Mouse (Mus musculus) spleen, adult 2 months (tissue): ENCODE results near the gene Bcor. TPM values are rescaled to one million over a fixed set of nuclear protein-coding genes. Genes with fewer than 3 reads are reported as not detected.

Experiments used
- DNase-seq, 2 experiments: peaks; one replicate each; pipeline versions ENCODE4 v3.0.0 to v3.0.0-alpha.2; 2012 to 2021; ENCODE audit warnings: low spot score in 2 of 2, low read depth in 1 of 2
- H3K27ac ChIP-seq: fragments of 200-500 bp; 2 replicates; pipeline ENCODE4 v1.5.1; 2012; ENCODE audit warnings: low read length, inconsistent platforms; ENCODE audit not compliant: insufficient read depth
- H3K27me3 ChIP-seq: fragments of 200-500 bp; 2 replicates; pipeline ENCODE4 v1.6.1; 2012; ENCODE audit warnings: mild to moderate bottlenecking, moderate library complexity, low read length, inconsistent platforms; ENCODE audit not compliant: control insufficient read depth, insufficient read depth
- H3K36me3 ChIP-seq: fragments of 200-500 bp; 2 replicates; pipeline ENCODE4 v1.6.1; 2012; ENCODE audit warnings: mild to moderate bottlenecking, low read length, inconsistent platforms; ENCODE audit not compliant: control insufficient read depth, insufficient read depth
- H3K4me1 ChIP-seq: fragments of 200-500 bp; 2 replicates; pipeline ENCODE4 v1.6.1; 2011; ENCODE audit warnings: inconsistent platforms; ENCODE audit not compliant: control insufficient read depth, insufficient read depth, insufficient read length
- H3K4me3 ChIP-seq: fragments of 200-500 bp; 2 replicates; pipeline ENCODE4 v1.5.1; 2011; ENCODE audit warnings: mild to moderate bottlenecking, inconsistent platforms; ENCODE audit not compliant: insufficient read depth, insufficient read length; ENCODE audit errors: extremely low read depth
- CTCF ChIP-seq: fragments of 200-500 bp; IDR thresholded peaks from 2 replicates; pipeline ENCODE4 v1.5.1; 2011; ENCODE audit warnings: mild to moderate bottlenecking, inconsistent platforms; ENCODE audit not compliant: insufficient read depth, insufficient read length, insufficient replicate concordance; ENCODE audit errors: extremely low read depth
- POLR2A ChIP-seq: fragments of 200-500 bp; IDR thresholded peaks from 2 replicates; pipeline ENCODE4 v1.6.1; 2011; ENCODE audit warnings: low read depth, low read length, inconsistent platforms
- WGBS: fragments of 180-500 bp; shearing (Covaris S2); methylation state at CpG from one replicate; pipeline ENCODE4 v1.1.7; 2018; 5-methylcytosine and 5-hydroxymethylcytosine counted together
- polyA plus RNA-seq: library from polyadenylated mRNA; depleted of rRNA; stranded (reverse); fragments of >200 nt; gene quantifications from 2 replicates; pipeline ENCODE4 v1.2.3, GENCODE M21; 2012

Gene Bcor
- polyA plus RNA-seq, 1 experiment: 12.8 TPM

- DNase-seq: no peak
- H3K4me3 ChIP-seq: peak overlapping the region; percentile 75
- 10% methylated on average over 22 of the region's 22 CpGs for WGBS
- peak overlapping the region; percentile 41 for H3K27ac ChIP-seq
- H3K27me3 ChIP-seq: no peaks in the 10 kb centered on the region
- TF ChIP-seq POLR2A (no peak), CTCF (no peak)
- no peaks in the 10 kb centered on the region for H3K36me3 ChIP-seq
- H3K4me1 ChIP-seq: peaks cover 10% of the 10 kb centered on the region; the same call in 1 of the 2 replicates
Observed at GRCm38 (mm10) chrX:12077601-12077980, 82.6 kb downstream of the Bcor start.

DNA sequence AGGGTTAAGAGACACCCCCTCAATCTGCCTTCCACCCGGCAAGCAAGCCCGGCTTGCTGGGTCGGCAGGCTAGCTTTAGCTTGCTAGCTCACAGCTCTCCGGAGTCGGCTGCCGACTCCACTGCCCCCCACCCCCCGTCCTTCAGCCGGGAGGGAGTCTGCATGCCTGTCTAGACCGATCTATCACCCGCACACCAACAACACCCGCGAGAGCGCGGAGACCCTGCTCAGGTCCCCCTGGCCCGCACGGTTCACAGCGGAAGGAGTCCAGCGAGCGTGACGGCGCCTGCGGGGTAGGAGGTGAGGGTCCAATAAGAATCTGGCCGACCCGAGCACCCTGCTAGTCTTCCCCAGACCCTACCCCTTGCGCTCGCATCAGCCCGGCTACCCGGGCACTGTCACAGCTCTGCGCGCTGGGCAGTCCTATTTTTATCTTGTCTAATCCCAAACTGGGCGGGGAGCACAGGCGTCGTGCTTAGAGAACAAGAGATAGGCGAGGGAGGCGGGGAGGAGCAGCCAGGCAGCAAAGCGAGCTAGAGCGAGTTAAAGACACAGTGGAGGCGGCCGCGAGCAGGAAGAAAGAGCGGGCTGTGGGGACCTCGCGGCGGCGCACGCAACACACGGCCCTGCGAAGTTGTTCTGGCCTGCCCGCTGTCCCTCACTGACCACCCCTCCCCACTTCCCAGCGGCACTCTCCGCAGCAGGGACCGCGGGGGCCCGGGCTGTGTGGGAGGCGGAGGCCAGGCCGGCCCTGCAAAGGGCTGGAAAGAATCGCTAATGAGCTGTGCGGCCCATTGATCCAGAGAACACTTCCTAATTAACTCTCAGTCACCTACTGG is 83.2 kb downstream of the Bcor start:
- H3K36me3 ChIP-seq: no peaks in the 10 kb centered on the region
- TF ChIP-seq POLR2A: no peak
- no peak for TF ChIP-seq CTCF
- peaks cover 10% of the 10 kb centered on the region; the same call in 1 of the 2 replicates for H3K4me1 ChIP-seq
- H3K4me3 ChIP-seq: peak overlapping the region; percentile 75
- 7% methylated on average over 51 of the region's 58 CpGs for WGBS
- peak in 1 of 2 experiments; percentile 38 for DNase-seq
- H3K27ac ChIP-seq: peak overlapping the region; percentile 41
- no peaks in the 10 kb centered on the region for H3K27me3 ChIP-seq

DNA sequence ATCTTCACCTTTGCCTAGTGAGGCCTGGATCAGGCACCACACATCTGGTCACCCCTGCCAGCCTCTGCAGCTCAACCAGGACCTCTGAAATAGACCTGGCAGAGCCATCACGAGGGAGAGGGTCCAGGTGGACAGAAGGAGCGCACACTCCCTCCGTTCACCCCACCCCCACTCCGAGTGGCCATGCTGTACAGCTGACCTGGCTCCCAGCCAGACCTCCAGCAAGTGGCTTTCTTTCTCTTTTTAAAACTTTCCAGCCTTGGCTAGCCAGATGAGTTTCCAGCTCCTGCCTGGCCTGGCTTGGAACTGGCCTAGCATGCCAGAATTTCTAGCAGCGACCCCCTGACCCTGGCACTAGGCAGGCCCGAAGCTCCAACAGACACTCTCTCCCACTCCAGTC is 87.4 kb downstream of the Bcor start:
- 59% methylated on average over 6 of the region's 6 CpGs for WGBS
- H3K4me1 ChIP-seq: peaks cover 10% of the 10 kb centered on the region; the same call in 1 of the 2 replicates
- no peak overlapping the region for H3K4me3 ChIP-seq
- no peak for TF ChIP-seq POLR2A
- TF ChIP-seq CTCF: no peak
- no peaks in the 10 kb centered on the region for H3K27me3 ChIP-seq
- H3K36me3 ChIP-seq: no peaks in the 10 kb centered on the region
- H3K27ac ChIP-seq: no peak overlapping the region
- DNase-seq: no peak

DNA sequence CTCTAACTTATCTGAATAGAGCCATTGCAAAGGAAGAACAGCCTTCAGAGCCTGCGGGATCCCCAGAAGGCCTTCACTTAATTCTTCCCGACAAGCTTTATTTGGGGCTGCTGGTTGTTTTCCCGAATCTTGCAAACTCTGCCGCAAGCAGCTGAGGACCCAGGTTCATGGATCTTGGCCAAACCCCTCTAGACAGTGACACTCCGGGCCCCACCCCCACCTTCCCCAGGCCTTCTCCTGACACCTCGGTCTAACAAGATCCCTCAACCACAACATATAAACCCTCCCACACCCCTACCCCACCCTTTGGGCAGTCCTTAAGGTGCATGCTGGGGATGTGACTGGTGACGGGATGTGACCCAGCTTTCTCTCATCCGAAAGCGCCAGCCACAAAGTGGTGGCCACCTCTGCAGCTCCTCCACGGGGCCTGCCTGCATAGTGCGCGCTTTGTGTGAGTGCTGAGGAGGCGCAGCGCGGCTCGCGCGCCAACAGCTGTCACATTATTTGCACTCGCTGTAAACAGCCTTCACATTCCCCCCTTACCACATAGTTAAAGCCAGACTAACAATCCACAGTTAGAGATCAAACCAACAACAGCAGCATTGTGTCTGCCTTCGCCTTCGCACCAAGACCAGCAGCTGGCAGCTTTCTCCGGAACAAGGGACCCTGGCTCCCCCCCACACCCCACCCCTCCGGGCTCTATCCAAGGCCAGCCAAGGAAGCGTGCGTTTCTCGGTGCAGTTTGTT is 91.0 kb downstream of the Bcor start:
- Histone ChIP-seq H3K27ac (no peak overlapping the region), H3K27me3 (no peaks in the 10 kb centered on the region), H3K36me3 (no peaks in the 10 kb centered on the region), H3K4me1 (peaks cover 16% of the 10 kb centered on the region; the same call in 1 of the 2 replicates), H3K4me3 (no peak overlapping the region)
- TF ChIP-seq POLR2A (no peak), CTCF (no peak)
- WGBS: 51% methylated on average over 26 of the region's 26 CpGs
- no peak for DNase-seq

DNA sequence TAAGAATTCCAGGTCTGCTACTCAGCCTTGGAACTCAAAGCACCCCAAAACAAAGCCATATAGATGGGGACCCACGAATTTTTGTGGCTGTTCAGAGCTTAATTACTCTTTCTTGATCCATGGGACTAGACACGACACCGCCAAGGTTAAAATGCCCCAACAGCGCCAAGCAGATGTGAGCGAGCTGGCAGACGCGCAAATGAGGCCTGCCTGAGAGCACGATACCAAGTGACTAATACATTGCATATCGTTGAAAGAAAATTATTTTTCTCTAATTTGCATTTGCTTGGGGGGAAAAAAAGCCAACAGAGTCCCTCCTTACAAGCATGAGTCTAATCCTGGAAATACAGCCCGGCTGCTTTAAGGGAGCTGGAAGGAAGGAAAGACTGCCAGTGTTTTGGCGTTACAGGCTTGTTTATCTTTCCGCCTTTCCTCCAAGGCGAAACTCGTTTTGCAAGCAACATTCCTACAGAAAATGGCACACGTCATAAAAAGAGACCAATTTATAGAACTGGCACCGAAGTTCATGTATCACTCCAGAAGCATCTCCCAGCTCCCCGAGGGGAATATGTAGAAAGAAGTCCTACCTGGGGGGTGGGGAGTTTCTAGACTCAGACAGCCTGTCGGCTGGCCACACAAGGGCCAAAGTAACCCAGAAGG is 92.2 kb downstream of the Bcor start:
- WGBS: 53% methylated on average over 18 of the region's 18 CpGs
- no peak for DNase-seq

DNA sequence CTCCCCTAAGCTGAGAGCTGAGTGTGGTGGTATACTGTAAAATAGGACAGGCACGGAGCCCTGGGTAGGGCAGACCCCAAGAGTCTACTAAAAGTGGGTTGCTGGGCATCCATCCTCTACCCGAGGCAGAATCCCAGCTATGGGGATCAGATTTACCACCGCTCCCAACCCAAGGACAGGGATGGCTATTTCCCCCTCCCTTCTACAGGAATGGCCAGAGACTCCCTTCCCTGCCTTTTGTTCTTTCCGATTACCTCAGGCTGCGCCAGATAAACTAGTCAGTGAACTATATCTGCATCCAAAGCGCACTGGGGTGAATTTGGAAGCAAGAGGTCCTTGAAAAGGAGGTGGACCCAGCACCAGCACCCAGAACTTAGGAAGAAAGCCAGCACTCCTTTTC is 93.1 kb downstream of the Bcor start:
- TF ChIP-seq POLR2A (no peak), CTCF (no peak)
- peaks cover 17% of the 10 kb centered on the region; the same call in 1 of the 2 replicates for H3K4me1 ChIP-seq
- H3K4me3 ChIP-seq: no peak overlapping the region
- H3K27ac ChIP-seq: no peak overlapping the region
- no peaks in the 10 kb centered on the region for H3K27me3 ChIP-seq
- 55% methylated on average over 6 of the region's 6 CpGs for WGBS
- DNase-seq: no peak
- H3K36me3 ChIP-seq: no peaks in the 10 kb centered on the region

More for the DNA sequence above, 92.2 kb downstream of the Bcor start:
- no peaks in the 10 kb centered on the region for H3K27me3 ChIP-seq
- H3K27ac ChIP-seq: no peak overlapping the region
- H3K36me3 ChIP-seq: no peaks in the 10 kb centered on the region
- H3K4me3 ChIP-seq: no peak overlapping the region
- peaks cover 15% of the 10 kb centered on the region; the same call in 1 of the 2 replicates for H3K4me1 ChIP-seq
- no peak for TF ChIP-seq POLR2A
- no peak for TF ChIP-seq CTCF
